Mouse (Mus musculus): Measurements from ENCODE around the gene Vwa8. TPM values are rescaled to one million over a fixed set of nuclear protein-coding genes. Genes with fewer than 3 reads are reported as not detected.
A peak's percentile ranks its signal among the peaks of the same experiment; 100 is the strongest.
"Not testable (repeated sequence)": the region's sequence is repeated elsewhere in the genome, so short reads cannot be mapped to it uniquely, and the experiment has no call there.

Vwa8 gene
- polyA plus RNA-seq, 1 experiment from 2014 or later = 13.5 TPM

GRCm38 (mm10) chr14:78877176-78877575, 28.3 kb downstream of the Vwa8 start:
- Histone ChIP-seq H3K9ac (ENCODE audit: low read length) (no peak overlapping the region), H3K36me3 (ENCODE audit: control insufficient read depth, insufficient read depth, low read length) (no peaks in the 10 kb centered on the region), H3K4me3 (replicated peaks; ENCODE audit: low read length) (no peak overlapping the region), H3K4me1 (ENCODE audit: control insufficient read depth, insufficient read depth, low read length) (no peaks in the 10 kb centered on the region), H3K27ac (ENCODE audit: low read length) (no peak overlapping the region), H3K9me3 (replicated peaks; ENCODE audit: control insufficient read depth, low read length) (no peaks in the 10 kb centered on the region), H3K4me2 (ENCODE audit: low read depth, low read length) (no peak overlapping the region), H3K27me3 (ENCODE audit: control insufficient read depth, insufficient read depth, low read length) (no peaks in the 10 kb centered on the region)
- ATAC-seq (ENCODE audit: insufficient read depth, low FRiP score) = no peak
- 64% methylated on average over 2 of the region's 2 CpGs for WGBS

- Histone ChIP-seq H3K4me3 (replicated peaks; ENCODE audit: low read length) (no peak overlapping the region), H3K4me2 (ENCODE audit: low read depth, low read length) (no peak overlapping the region), H3K36me3 (ENCODE audit: control insufficient read depth, insufficient read depth, low read length) (no peaks in the 10 kb centered on the region), H3K27me3 (ENCODE audit: control insufficient read depth, insufficient read depth, low read length) (no peaks in the 10 kb centered on the region), H3K27ac (ENCODE audit: low read length) (no peak overlapping the region), H3K4me1 (ENCODE audit: control insufficient read depth, insufficient read depth, low read length) (no peaks in the 10 kb centered on the region), H3K9me3 (replicated peaks; ENCODE audit: control insufficient read depth, low read length) (no peaks in the 10 kb centered on the region), H3K9ac (ENCODE audit: low read length) (no peak overlapping the region)
- no peak for ATAC-seq (ENCODE audit: insufficient read depth, low FRiP score)
- 68% methylated on average over 13 of the region's 13 CpGs for WGBS
These were observed 29.7 kb downstream of the Vwa8 start for GRCm38 (mm10) chr14:78878402-78879045.

- ATAC-seq (ENCODE audit: insufficient read depth, low FRiP score) = no peak
- no peak overlapping the region for H3K27ac ChIP-seq (ENCODE audit: low read length)
- H3K4me1 ChIP-seq (ENCODE audit: control insufficient read depth, insufficient read depth, low read length) = no peaks in the 10 kb centered on the region
- no peak overlapping the region for H3K4me3 ChIP-seq (replicated peaks; ENCODE audit: low read length)
- no peaks in the 10 kb centered on the region for H3K36me3 ChIP-seq (ENCODE audit: control insufficient read depth, insufficient read depth, low read length)
- H3K9me3 ChIP-seq (replicated peaks; ENCODE audit: control insufficient read depth, low read length) = no peaks in the 10 kb centered on the region
- no peak overlapping the region for H3K4me2 ChIP-seq (ENCODE audit: low read depth, low read length)
- H3K27me3 ChIP-seq (ENCODE audit: control insufficient read depth, insufficient read depth, low read length) = no peaks in the 10 kb centered on the region
- WGBS = 86% methylated on average over 4 of the region's 4 CpGs
- H3K9ac ChIP-seq (ENCODE audit: low read length) = no peak overlapping the region
These were observed 32.0 kb downstream of the Vwa8 start for GRCm38 (mm10) chr14:78880879-78881278.

- no peak overlapping the region for H3K4me3 ChIP-seq (replicated peaks; ENCODE audit: low read length)
- ATAC-seq (ENCODE audit: insufficient read depth, low FRiP score) = peak; percentile 17; the same call in 1 of the 2 replicates
- H3K4me2 ChIP-seq (ENCODE audit: low read depth, low read length) = no peak overlapping the region
- no peaks in the 10 kb centered on the region for H3K9me3 ChIP-seq (replicated peaks; ENCODE audit: control insufficient read depth, low read length)
- H3K36me3 ChIP-seq (ENCODE audit: control insufficient read depth, insufficient read depth, low read length) = no peaks in the 10 kb centered on the region
- 0 out of 2 replicates have a peak, but pooled peaks cover 3% of the 10 kb centered on the region for H3K4me1 ChIP-seq (ENCODE audit: control insufficient read depth, insufficient read depth, low read length)
- no peaks in the 10 kb centered on the region for H3K27me3 ChIP-seq (ENCODE audit: control insufficient read depth, insufficient read depth, low read length)
- no peak overlapping the region for H3K9ac ChIP-seq (ENCODE audit: low read length)
- 71% methylated on average over 10 of the region's 10 CpGs for WGBS
- no peak overlapping the region for H3K27ac ChIP-seq (ENCODE audit: low read length)
These were observed 32.7 kb downstream of the Vwa8 start for GRCm38 (mm10) chr14:78881563-78881962.

- no peak overlapping the region for H3K27ac ChIP-seq (ENCODE audit: low read length)
- H3K27me3 ChIP-seq (ENCODE audit: control insufficient read depth, insufficient read depth, low read length) = no peaks in the 10 kb centered on the region
- 0 out of 2 replicates have a peak, but pooled peaks cover 3% of the 10 kb centered on the region for H3K4me1 ChIP-seq (ENCODE audit: control insufficient read depth, insufficient read depth, low read length)
- H3K4me2 ChIP-seq (ENCODE audit: low read depth, low read length) = no peak overlapping the region
- H3K4me3 ChIP-seq (replicated peaks; ENCODE audit: low read length) = no peak overlapping the region
- 57% methylated on average over 7 of the region's 7 CpGs for WGBS
- ATAC-seq (ENCODE audit: insufficient read depth, low FRiP score) = no peak
- no peaks in the 10 kb centered on the region for H3K9me3 ChIP-seq (replicated peaks; ENCODE audit: control insufficient read depth, low read length)
- no peaks in the 10 kb centered on the region for H3K36me3 ChIP-seq (ENCODE audit: control insufficient read depth, insufficient read depth, low read length)
- H3K9ac ChIP-seq (ENCODE audit: low read length) = no peak overlapping the region
These were observed 37.2 kb downstream of the Vwa8 start for GRCm38 (mm10) chr14:78885915-78886534.

- H3K36me3 ChIP-seq (ENCODE audit: control insufficient read depth, insufficient read depth, low read length) = no peaks in the 10 kb centered on the region
- H3K27me3 ChIP-seq (ENCODE audit: control insufficient read depth, insufficient read depth, low read length) = no peaks in the 10 kb centered on the region
- WGBS = 91% methylated on average over 8 of the region's 8 CpGs
- no peaks in the 10 kb centered on the region for H3K9me3 ChIP-seq (replicated peaks; ENCODE audit: control insufficient read depth, low read length)
- no peak for ATAC-seq (ENCODE audit: insufficient read depth, low FRiP score)
- no peak overlapping the region for H3K9ac ChIP-seq (ENCODE audit: low read length)
- H3K4me2 ChIP-seq (ENCODE audit: low read depth, low read length) = no peak overlapping the region
- no peak overlapping the region for H3K27ac ChIP-seq (ENCODE audit: low read length)
- H3K4me1 ChIP-seq (ENCODE audit: control insufficient read depth, insufficient read depth, low read length) = 0 out of 2 replicates have a peak, but pooled peaks cover 3% of the 10 kb centered on the region
- no peak overlapping the region for H3K4me3 ChIP-seq (replicated peaks; ENCODE audit: low read length)
These were observed 37.8 kb downstream of the Vwa8 start for GRCm38 (mm10) chr14:78886566-78887234.

- H3K4me2 ChIP-seq (ENCODE audit: low read depth, low read length); H3K27me3 ChIP-seq (ENCODE audit: control insufficient read depth, insufficient read depth, low read length); H3K9me3 ChIP-seq (replicated peaks; ENCODE audit: control insufficient read depth, low read length); H3K4me1 ChIP-seq (ENCODE audit: control insufficient read depth, insufficient read depth, low read length); H3K36me3 ChIP-seq (ENCODE audit: control insufficient read depth, insufficient read depth, low read length); H3K4me3 ChIP-seq (replicated peaks; ENCODE audit: low read length); H3K9ac ChIP-seq (ENCODE audit: low read length); ATAC-seq (ENCODE audit: insufficient read depth, low FRiP score); H3K27ac ChIP-seq (ENCODE audit: low read length): not testable (repeated sequence)
- 94% methylated on average over 14 of the region's 18 CpGs for WGBS
These were observed 38.6 kb downstream of the Vwa8 start for GRCm38 (mm10) chr14:78887494-78887893.

GRCm38 (mm10) chr14:78895496-78895895, 46.6 kb downstream of the Vwa8 start:
- ATAC-seq (ENCODE audit: insufficient read depth, low FRiP score) = no peak
- Histone ChIP-seq H3K4me2 (ENCODE audit: low read depth, low read length) (no peak overlapping the region), H3K27ac (ENCODE audit: low read length) (no peak overlapping the region), H3K4me1 (ENCODE audit: control insufficient read depth, insufficient read depth, low read length) (no peaks in the 10 kb centered on the region), H3K27me3 (ENCODE audit: control insufficient read depth, insufficient read depth, low read length) (no peaks in the 10 kb centered on the region), H3K9me3 (replicated peaks; ENCODE audit: control insufficient read depth, low read length) (no peaks in the 10 kb centered on the region), H3K36me3 (ENCODE audit: control insufficient read depth, insufficient read depth, low read length) (no peaks in the 10 kb centered on the region), H3K9ac (ENCODE audit: low read length) (no peak overlapping the region), H3K4me3 (replicated peaks; ENCODE audit: low read length) (no peak overlapping the region)
- WGBS = 91% methylated on average over 1 of the region's 1 CpGs

GRCm38 (mm10) chr14:78896252-78896651, 47.4 kb downstream of the Vwa8 start:
- no peak overlapping the region for H3K9ac ChIP-seq (ENCODE audit: low read length)
- no peak overlapping the region for H3K4me2 ChIP-seq (ENCODE audit: low read depth, low read length)
- no peaks in the 10 kb centered on the region for H3K36me3 ChIP-seq (ENCODE audit: control insufficient read depth, insufficient read depth, low read length)
- no peaks in the 10 kb centered on the region for H3K9me3 ChIP-seq (replicated peaks; ENCODE audit: control insufficient read depth, low read length)
- H3K4me3 ChIP-seq (replicated peaks; ENCODE audit: low read length) = no peak overlapping the region
- no peaks in the 10 kb centered on the region for H3K27me3 ChIP-seq (ENCODE audit: control insufficient read depth, insufficient read depth, low read length)
- peaks cover 7% of the 10 kb centered on the region; the same call in 1 of the 2 replicates for H3K4me1 ChIP-seq (ENCODE audit: control insufficient read depth, insufficient read depth, low read length)
- 75% methylated on average over 5 of the region's 5 CpGs for WGBS
- no peak for ATAC-seq (ENCODE audit: insufficient read depth, low FRiP score)
- H3K27ac ChIP-seq (ENCODE audit: low read length) = no peak overlapping the region
